Mouse (Mus musculus) liver, embryonic 11.5 days (tissue): Measurements from ENCODE around the gene Sorcs2. TPM values are rescaled to one million over a fixed set of nuclear protein-coding genes. Genes with fewer than 3 reads are reported as not detected.

ENCODE experiments used
- ATAC-seq: fragments of 200-750 bp; cut with Nextera tagmentation; replicated peaks from 2 replicates; pipeline ENCODE4 v1.8.0; 2017; ENCODE audit warnings: moderate number of reproducible peaks, mild to moderate bottlenecking, moderate TSS enrichment, moderate library complexity; ENCODE audit not compliant: low FRiP score
- DNase-seq: peaks from one replicate; pipeline ENCODE4 v3.0.0-alpha.2; 2017; ENCODE audit warnings: low spot score
- H3K27ac ChIP-seq: fragments of 300-500 bp; sonication (generic); 2 replicates; pipeline ENCODE4 v1.5.1; 2014; ENCODE audit warnings: mild to moderate bottlenecking, low read depth, low read length, control low read depth
- H3K27me3 ChIP-seq: fragments of 300-500 bp; sonication (generic); replicated peaks from 2 replicates; pipeline ENCODE4 v1.6.1; 2014; ENCODE audit warnings: low read length, mixed read lengths; ENCODE audit not compliant: control insufficient read depth, insufficient read depth
- H3K36me3 ChIP-seq: fragments of 300-500 bp; sonication (generic); 2 replicates; pipeline ENCODE4 v1.6.1; 2014; ENCODE audit warnings: mild to moderate bottlenecking, low read length, moderate library complexity, mixed read lengths; ENCODE audit not compliant: control insufficient read depth, insufficient read depth
- H3K4me1 ChIP-seq: fragments of 300-500 bp; sonication (generic); replicated peaks from 2 replicates; pipeline ENCODE4 v1.6.1; 2014; ENCODE audit warnings: low read length, mixed read lengths; ENCODE audit not compliant: control insufficient read depth, insufficient read depth
- H3K4me2 ChIP-seq: fragments of 300-500 bp; sonication (generic); 2 replicates; pipeline ENCODE4 v1.6.1; 2014; ENCODE audit warnings: mild to moderate bottlenecking, control low read depth, moderate library complexity
- H3K4me3 ChIP-seq: fragments of 300-500 bp; sonication (generic); 2 replicates; pipeline ENCODE4 v1.5.1; 2014; ENCODE audit warnings: low read depth, low read length, control low read depth
- H3K9ac ChIP-seq: fragments of 300-500 bp; sonication (generic); 2 replicates; pipeline ENCODE4 v1.6.1; 2014; ENCODE audit warnings: low read depth, low read length, control low read depth
- H3K9me3 ChIP-seq: fragments of 300-500 bp; sonication (generic); 2 replicates; pipeline ENCODE4 v1.6.1; 2016; ENCODE audit warnings: low read length, inconsistent platforms, mixed read lengths; ENCODE audit not compliant: control insufficient read depth
- WGBS: fragments of 180-500 bp; shearing (Covaris S2); extraction: QIAGEN DNeasy Blood & Tissue Kit; methylation state at CpG from one replicate; pipeline ENCODE4 v1.1.7; 2014; 5-methylcytosine and 5-hydroxymethylcytosine counted together
- polyA plus RNA-seq: library from polyadenylated mRNA; unstranded; fragments of >200 nt; fragmentation: Nextera tagmentation; extraction: Ambion mirVana; gene quantifications from 2 replicates; pipeline ENCODE4 v1.2.1, GENCODE M21; 2014

Gene Sorcs2
- polyA plus RNA-seq, 1 experiment from 2014 or later, result 2.2 TPM

DNA sequence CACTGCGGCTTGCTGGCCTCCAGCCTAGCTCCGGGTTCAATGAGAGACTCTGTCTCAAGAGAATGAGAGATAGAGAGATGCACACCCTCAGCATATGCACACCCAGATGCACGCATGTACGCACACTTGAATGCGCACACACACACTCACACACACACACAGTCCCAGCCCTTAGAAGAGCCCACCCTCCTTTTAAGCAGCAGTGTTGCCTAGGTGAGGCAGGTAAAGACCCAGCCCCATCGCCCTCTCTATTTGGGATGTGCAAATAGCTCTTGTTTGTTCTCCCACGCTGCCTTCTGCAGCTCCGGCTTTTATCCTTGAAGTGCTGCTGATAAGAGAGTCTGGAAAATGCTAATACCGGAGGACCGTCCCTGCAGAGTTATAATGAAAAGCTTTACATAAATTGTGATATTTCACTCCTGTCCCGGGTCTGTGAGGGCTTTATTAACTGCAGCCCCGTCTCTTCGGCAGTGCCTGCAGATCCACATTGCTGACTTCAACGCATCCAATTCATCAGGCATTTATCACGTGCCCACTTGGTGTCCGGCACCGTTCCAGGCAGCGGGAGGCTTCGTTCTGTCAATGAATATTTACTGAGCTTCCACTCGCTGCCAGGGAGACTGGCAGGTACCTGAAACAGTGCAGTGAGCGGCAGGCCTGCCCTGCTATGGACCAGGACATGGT, 67.3 kb downstream of the Sorcs2 start:
- H3K27me3 ChIP-seq, result no peaks in the 10 kb centered on the region
- no peak overlapping the region for H3K4me2 ChIP-seq
- DNase-seq (no peak), ATAC-seq (no peak)
- no peaks in the 10 kb centered on the region for H3K4me1 ChIP-seq
- H3K36me3 ChIP-seq, result no peaks in the 10 kb centered on the region
- no peak overlapping the region for H3K4me3 ChIP-seq
- H3K9ac ChIP-seq, result no peak overlapping the region
- 59% methylated on average over 21 of the region's 21 CpGs for WGBS
- H3K27ac ChIP-seq, result no peak overlapping the region
- no peaks in the 10 kb centered on the region for H3K9me3 ChIP-seq

DNA sequence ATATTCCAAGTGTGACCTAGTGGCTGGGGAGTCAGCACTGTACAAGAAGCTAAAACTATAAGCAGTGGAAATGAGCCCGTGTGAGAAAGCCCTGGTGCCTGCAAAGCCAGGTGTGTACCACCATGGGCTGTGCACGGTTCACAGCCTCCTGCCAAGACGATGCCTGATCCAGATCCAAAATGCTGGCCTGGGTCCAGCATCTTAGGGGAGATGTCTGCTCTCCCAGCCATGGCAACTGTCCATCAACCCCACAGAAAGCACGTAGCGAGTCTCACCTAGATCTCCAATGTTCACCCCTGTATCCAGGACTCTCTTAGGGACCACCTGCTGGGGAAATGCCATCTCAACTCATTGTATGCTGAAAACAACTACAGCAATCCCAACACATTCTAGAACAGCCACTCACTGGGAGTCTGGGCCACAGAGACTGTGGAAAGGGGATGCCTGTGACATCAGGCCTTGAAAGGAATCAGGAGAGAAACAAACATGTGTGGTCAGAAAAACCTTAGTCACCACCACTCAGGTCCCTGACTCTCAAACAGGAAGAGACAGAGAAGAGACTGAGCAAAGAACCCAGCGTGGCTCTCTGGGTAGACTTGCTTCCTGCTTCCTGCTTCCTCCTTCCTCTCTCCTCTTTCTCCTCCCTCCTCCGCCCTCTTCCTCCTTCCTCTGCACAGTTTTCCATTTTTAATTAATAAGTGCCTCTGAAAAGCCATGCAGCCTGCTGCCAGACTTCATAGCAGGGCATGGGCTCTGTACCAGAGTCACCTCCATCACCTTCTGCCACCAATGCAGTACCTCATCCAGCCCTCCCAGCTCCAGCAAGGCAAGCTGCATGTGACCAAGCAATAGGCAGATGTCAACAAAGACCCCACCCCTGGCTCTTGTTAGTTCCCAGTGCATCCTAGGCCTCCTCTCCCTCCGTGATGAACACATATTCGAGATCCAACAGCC, 71.6 kb downstream of the Sorcs2 start:
- DNase-seq (no peak), ATAC-seq (no peak)
- H3K27ac ChIP-seq, result no peak overlapping the region
- no peaks in the 10 kb centered on the region for H3K36me3 ChIP-seq
- H3K4me1 ChIP-seq, result no peaks in the 10 kb centered on the region
- H3K4me3 ChIP-seq, result no peak overlapping the region
- no peak overlapping the region for H3K4me2 ChIP-seq
- no peaks in the 10 kb centered on the region for H3K9me3 ChIP-seq
- no peaks in the 10 kb centered on the region for H3K27me3 ChIP-seq
- no peak overlapping the region for H3K9ac ChIP-seq
- WGBS, result 74% methylated on average over 9 of the region's 9 CpGs

DNA sequence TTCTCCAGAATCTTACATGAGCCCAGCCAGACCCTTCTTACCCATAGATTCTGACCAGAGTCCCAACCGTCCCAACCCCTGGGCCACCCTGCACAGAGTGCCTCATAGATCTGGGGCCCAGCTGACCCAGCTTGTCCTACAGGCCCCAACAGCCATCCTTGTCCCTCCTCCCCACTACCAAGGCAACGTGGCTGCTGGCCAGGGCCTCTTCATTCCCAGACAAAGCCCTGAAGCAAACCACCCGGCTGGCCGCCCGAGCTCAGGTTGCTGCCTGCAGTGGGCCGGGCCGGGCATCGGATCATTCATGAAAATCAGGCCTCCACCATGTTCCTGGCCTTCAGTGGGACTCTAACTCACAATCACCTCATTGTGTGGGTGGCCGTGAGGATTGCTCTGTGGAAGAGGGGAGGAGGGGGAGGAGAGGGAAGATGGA, 73.8 kb downstream of the Sorcs2 start:
- WGBS, result 71% methylated on average over 9 of the region's 9 CpGs
- Histone ChIP-seq H3K4me1 (no peaks in the 10 kb centered on the region), H3K36me3 (no peaks in the 10 kb centered on the region), H3K27ac (no peak overlapping the region), H3K4me3 (no peak overlapping the region), H3K9me3 (no peaks in the 10 kb centered on the region), H3K27me3 (no peaks in the 10 kb centered on the region), H3K4me2 (no peak overlapping the region), H3K9ac (no peak overlapping the region)
- no peak for ATAC-seq
- no peak for DNase-seq

DNA sequence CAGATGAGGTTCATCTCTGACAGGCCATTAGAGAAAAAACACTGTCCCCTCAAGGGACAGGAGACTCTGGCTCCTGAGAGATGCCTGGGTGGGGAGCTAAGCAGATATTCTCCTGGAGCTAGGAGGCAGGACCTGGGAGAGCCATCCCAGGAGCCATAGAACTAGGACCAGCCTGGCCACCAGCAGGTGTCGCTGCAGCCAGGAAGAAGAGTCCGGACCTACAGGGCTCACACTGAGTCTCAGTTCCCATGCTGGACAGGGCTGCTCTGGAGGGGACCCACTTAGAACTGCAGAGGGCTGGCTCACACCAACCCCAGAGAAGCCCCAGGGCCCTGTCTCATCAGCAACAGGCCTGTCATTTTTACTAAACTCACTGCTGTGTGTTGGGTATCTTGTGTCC, 74.4 kb downstream of the Sorcs2 start:
- ATAC-seq (no peak), DNase-seq (peak; percentile 57)
- 0% methylated on average over 2 of the region's 2 CpGs for WGBS
- no peaks in the 10 kb centered on the region for H3K36me3 ChIP-seq
- H3K27ac ChIP-seq, result no peak overlapping the region
- no peak overlapping the region for H3K4me2 ChIP-seq
- H3K4me3 ChIP-seq, result no peak overlapping the region
- no peaks in the 10 kb centered on the region for H3K9me3 ChIP-seq
- H3K9ac ChIP-seq, result no peak overlapping the region
- H3K27me3 ChIP-seq, result no peaks in the 10 kb centered on the region
- no peaks in the 10 kb centered on the region for H3K4me1 ChIP-seq

DNA sequence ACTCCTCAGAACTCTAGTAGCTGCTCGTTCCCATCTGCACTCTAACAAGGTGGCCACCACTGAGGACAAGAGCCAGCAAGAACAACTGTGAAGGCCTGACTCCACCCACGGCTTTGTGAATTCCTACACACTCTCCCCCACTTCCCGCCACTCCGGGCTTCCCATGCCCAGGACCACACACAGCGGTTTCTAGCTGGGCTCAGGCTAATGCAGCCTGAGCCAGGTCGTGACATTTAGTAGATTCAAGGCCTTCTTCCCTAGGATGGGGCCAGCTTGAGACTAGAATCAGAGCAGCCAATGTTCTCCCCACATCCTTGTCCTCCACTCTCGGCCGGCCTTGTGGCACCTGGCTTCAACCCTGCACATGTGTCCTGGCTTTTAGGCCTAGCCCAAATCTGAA, 76.4 kb downstream of the Sorcs2 start:
- Histone ChIP-seq H3K27ac (no peak overlapping the region), H3K9me3 (no peaks in the 10 kb centered on the region), H3K4me1 (no peaks in the 10 kb centered on the region), H3K36me3 (no peaks in the 10 kb centered on the region), H3K4me2 (no peak overlapping the region), H3K27me3 (no peaks in the 10 kb centered on the region), H3K9ac (no peak overlapping the region), H3K4me3 (no peak overlapping the region)
- ATAC-seq (no peak), DNase-seq (no peak)
- 51% methylated on average over 8 of the region's 8 CpGs for WGBS

DNA sequence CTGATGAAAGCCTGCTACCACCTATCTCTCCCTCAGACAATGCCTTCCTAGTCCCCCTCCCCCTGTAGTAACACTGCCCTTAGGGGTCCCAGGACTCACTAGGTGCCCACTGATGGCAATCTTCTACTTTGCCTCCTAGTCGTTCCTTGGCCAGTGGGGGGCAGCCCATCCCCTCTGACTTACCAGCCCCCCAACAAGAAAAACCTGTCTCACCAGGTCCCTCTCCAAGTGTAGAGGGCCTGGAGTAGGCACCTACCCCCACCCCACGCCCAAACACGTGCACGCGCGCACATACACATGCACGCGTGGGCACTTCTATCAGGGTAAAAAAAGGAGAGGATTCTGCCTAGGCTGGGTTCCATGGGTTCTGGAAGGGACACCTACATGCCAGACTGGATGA, 77.3 kb downstream of the Sorcs2 start:
- H3K9ac ChIP-seq, result no peak overlapping the region
- no peak overlapping the region for H3K4me2 ChIP-seq
- no peak overlapping the region for H3K27ac ChIP-seq
- H3K9me3 ChIP-seq, result no peaks in the 10 kb centered on the region
- H3K4me3 ChIP-seq, result no peak overlapping the region
- 80% methylated on average over 8 of the region's 8 CpGs for WGBS
- H3K27me3 ChIP-seq, result no peaks in the 10 kb centered on the region
- H3K36me3 ChIP-seq, result no peaks in the 10 kb centered on the region
- H3K4me1 ChIP-seq, result no peaks in the 10 kb centered on the region
- DNase-seq (no peak), ATAC-seq (no peak)

DNA sequence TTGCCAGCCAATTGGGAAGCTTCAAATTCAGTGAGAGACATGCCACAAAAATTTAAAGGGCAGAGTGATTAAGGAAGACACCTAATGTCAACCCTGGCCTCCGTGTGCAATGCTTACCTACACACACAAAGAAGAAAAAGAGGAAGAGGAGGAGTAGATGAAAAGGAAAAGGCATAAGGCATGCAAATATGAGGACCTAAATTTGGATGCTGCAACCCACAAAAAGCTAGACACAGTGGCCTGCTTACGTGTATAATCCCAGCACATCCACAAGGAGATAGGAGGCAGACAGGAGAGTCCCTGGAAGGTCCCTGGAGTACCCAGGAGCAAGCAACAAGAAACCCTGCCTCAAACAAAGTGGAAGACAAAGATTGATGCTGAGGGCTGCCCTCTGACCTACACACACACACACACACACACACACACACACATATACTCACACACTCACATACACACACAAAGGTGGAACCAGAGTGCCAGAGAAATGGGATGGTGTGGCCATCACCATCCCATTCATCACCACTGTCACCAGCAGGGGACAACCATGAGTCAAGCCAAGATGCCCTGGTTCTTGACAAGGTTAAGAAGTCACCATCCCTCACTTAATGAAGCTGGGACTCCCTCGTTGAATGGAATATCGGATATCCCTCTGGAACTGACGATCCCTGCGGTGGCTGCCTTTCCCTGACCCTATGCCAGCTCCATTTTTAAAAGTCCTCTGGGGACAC, 80.1 kb downstream of the Sorcs2 start:
- Histone ChIP-seq H3K4me2 (no peak overlapping the region), H3K9ac (no peak overlapping the region), H3K27ac (no peak overlapping the region), H3K27me3 (no peaks in the 10 kb centered on the region), H3K36me3 (no peaks in the 10 kb centered on the region), H3K4me3 (no peak overlapping the region), H3K4me1 (peaks cover 6% of the 10 kb centered on the region; the same call in 1 of the 2 replicates), H3K9me3 (no peaks in the 10 kb centered on the region)
- 60% methylated on average over 6 of the region's 6 CpGs for WGBS
- ATAC-seq (no peak), DNase-seq (no peak)

DNA sequence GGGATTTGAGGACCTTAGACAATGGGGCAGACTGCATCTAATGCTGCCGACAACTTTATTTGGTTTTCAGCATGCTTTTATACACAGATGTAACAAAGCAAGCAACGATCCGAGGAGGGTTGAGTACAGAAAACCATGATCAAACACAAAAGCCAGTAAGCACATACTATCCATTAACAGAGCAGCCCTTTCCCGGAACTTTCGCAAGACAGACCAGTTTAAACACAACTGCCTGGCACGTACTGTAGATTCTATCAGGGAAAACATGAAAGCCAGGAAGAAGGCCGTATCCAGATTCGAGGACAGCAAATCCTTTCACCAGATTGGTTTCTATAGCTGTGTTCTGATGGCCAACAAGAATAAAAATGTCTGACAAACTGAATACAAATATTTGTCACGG, 82.8 kb downstream of the Sorcs2 start:
- Histone ChIP-seq H3K4me2 (no peak overlapping the region), H3K9ac (no peak overlapping the region), H3K4me1 (peaks cover 6% of the 10 kb centered on the region; the same call in 1 of the 2 replicates), H3K27me3 (no peaks in the 10 kb centered on the region), H3K4me3 (no peak overlapping the region), H3K27ac (no peak overlapping the region), H3K36me3 (no peaks in the 10 kb centered on the region), H3K9me3 (no peaks in the 10 kb centered on the region)
- no peak for DNase-seq
- ATAC-seq, result no peak
- WGBS, result 76% methylated on average over 9 of the region's 9 CpGs
